Mouse (Mus musculus): ENCODE data around the gene Gm15013.

DNA sequence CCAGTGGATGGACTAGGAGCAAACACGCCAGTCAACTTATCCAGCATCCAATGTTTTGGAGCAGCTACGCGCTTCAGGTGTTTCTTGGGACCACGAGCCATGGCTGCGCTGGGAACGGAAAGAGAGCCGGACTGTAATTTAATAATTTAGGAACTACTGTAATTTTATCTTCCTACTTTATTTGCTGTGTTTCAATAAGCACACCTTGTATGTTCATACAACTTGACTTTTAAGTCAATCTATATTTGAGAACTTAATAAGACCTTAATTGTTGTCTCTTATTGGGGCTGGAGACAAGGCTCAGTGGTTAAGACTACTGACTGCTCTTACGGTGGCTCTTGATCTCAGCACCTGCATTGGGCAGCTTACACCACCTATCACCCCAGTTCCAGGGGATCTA lies at the start of gene Gm15013:
- TF ChIP-seq CTCF (IDR thresholded peaks at IDR 0.05; ENCODE audit: low read depth, low read length): no peak
- no peak for TF ChIP-seq POLR2A (IDR thresholded peaks at IDR 0.05; ENCODE audit: extremely low read depth, insufficient read depth, low read length)

Data from liver, adult 2 months (tissue).